Mouse (Mus musculus): Measurements from ENCODE around the gene Gas7. TPM values are rescaled to one million over a fixed set of nuclear protein-coding genes. Genes with fewer than 3 reads are reported as not detected.

Gas7 gene
- polyA plus RNA-seq, 1 experiment from 2014 or later: 57.8 TPM

GRCm38 (mm10) chr11:67566704-67567103 is 111.5 kb downstream of the Gas7 start:
- Histone ChIP-seq H3K27ac (replicated peaks) (no peak overlapping the region), H3K9ac (replicated peaks) (no peak overlapping the region), H3K9me3 (no peaks in the 10 kb centered on the region), H3K4me2 (replicated peaks) (no peak overlapping the region), H3K36me3 (no peaks in the 10 kb centered on the region), H3K4me3 (no peak overlapping the region), H3K4me1 (peaks cover 11% of the 10 kb centered on the region), H3K27me3 (no peaks in the 10 kb centered on the region)
- no peak for ATAC-seq (replicated peaks)
- WGBS: 89% methylated on average over 5 of the region's 5 CpGs

- Histone ChIP-seq H3K9me3 (no peaks in the 10 kb centered on the region), H3K9ac (replicated peaks) (no peak overlapping the region), H3K27ac (replicated peaks) (no peak overlapping the region), H3K4me2 (replicated peaks) (no peak overlapping the region), H3K27me3 (no peaks in the 10 kb centered on the region), H3K36me3 (no peaks in the 10 kb centered on the region), H3K4me1 (peaks cover 11% of the 10 kb centered on the region), H3K4me3 (no peak overlapping the region)
- 86% methylated on average over 5 of the region's 5 CpGs for WGBS
- ATAC-seq (replicated peaks): no peak
Observed at GRCm38 (mm10) chr11:67567184-67567583, 111.9 kb downstream of the Gas7 start.

- Histone ChIP-seq H3K36me3 (no peaks in the 10 kb centered on the region), H3K4me2 (replicated peaks) (no peak overlapping the region), H3K9me3 (no peaks in the 10 kb centered on the region), H3K9ac (replicated peaks) (no peak overlapping the region), H3K4me1 (peaks cover 11% of the 10 kb centered on the region), H3K27ac (replicated peaks) (no peak overlapping the region), H3K27me3 (no peaks in the 10 kb centered on the region), H3K4me3 (no peak overlapping the region)
- ATAC-seq (replicated peaks): no peak
- 94% methylated on average over 4 of the region's 4 CpGs for WGBS
Observed at GRCm38 (mm10) chr11:67567991-67568390, 112.8 kb downstream of the Gas7 start.

- 77% methylated on average over 5 of the region's 5 CpGs for WGBS
- Histone ChIP-seq H3K27me3 (no peaks in the 10 kb centered on the region), H3K36me3 (no peaks in the 10 kb centered on the region), H3K9ac (replicated peaks) (no peak overlapping the region), H3K4me3 (no peak overlapping the region), H3K27ac (replicated peaks) (no peak overlapping the region), H3K9me3 (no peaks in the 10 kb centered on the region), H3K4me1 (peaks cover 11% of the 10 kb centered on the region), H3K4me2 (replicated peaks) (no peak overlapping the region)
- no peak for ATAC-seq (replicated peaks)
Observed at GRCm38 (mm10) chr11:67568815-67569214, 113.6 kb downstream of the Gas7 start.

DNA sequence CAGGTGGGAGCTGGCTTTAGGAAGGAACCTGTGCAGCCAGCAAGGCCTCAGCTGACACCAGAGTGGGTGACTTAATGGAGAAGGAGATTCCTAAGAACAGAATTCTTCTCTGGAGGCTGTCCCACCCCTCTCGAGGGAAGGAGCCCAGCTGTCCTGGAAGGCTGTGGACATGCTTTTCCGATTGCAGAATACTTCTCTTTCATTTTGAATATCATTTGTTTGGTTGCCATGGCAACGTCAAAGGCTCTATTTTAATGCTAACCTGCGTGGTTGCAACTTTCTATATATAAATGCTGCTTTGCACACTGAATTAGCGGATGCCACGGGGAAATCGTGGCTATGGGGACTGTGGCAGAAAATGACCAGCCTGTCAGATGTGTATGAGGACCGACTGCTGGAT is 115.7 kb downstream of the Gas7 start:
- no peaks in the 10 kb centered on the region for H3K9me3 ChIP-seq
- H3K4me2 ChIP-seq (replicated peaks): no peak overlapping the region
- H3K27ac ChIP-seq (replicated peaks): peak overlapping the region; percentile 58
- ATAC-seq (replicated peaks): peak; percentile 59; the same call in 1 of the 2 replicates
- no peaks in the 10 kb centered on the region for H3K36me3 ChIP-seq
- H3K9ac ChIP-seq (replicated peaks): no peak overlapping the region
- no peak overlapping the region for H3K4me3 ChIP-seq
- H3K4me1 ChIP-seq: peaks cover 11% of the 10 kb centered on the region
- 25% methylated on average over 8 of the region's 8 CpGs for WGBS
- no peaks in the 10 kb centered on the region for H3K27me3 ChIP-seq

DNA sequence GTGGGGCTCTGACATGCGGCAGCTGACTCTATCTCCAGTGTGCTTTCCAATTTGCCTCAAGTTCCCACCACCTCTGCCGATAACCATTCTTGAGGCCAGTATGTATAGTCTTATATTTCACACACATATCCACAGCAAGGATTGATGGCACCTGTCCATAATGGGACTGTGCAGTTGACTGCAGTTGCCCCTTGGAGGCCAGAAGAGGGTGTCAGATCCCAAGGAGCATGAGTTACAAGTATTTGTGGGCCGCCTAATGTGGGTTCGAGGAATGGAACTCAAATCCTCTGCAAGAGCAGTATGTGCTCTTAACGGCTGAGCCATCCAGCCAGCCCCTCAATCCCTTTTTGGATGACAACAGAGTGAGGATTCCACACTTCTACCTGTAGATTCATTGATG is 119.1 kb downstream of the Gas7 start:
- Histone ChIP-seq H3K9ac (replicated peaks) (no peak overlapping the region), H3K9me3 (no peaks in the 10 kb centered on the region), H3K36me3 (no peaks in the 10 kb centered on the region), H3K27me3 (no peaks in the 10 kb centered on the region), H3K4me3 (no peak overlapping the region), H3K4me1 (peaks cover 11% of the 10 kb centered on the region), H3K27ac (replicated peaks) (no peak overlapping the region), H3K4me2 (replicated peaks) (no peak overlapping the region)
- ATAC-seq (replicated peaks): no peak
- WGBS: 87% methylated on average over 5 of the region's 5 CpGs

DNA sequence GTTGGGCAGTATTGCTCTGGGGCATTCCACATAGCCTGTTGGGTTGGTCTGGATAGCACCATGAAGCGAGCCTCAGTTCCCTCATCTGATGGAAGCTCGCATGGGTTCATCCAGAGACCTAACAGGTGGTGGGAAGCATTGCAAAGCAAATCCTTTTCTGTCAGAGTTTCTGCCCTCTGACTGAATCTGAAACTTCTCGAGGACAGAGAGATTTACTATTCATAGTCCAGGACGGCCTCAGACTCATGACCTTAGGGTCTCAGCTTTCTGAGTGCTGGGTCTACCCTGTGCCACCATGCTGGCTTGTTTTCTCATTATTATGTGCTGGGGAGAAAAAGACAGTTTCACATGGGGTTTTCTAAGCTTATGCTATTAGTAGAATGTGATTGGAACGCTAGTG is 122.2 kb downstream of the Gas7 start:
- Histone ChIP-seq H3K27ac (replicated peaks) (no peak overlapping the region), H3K4me3 (no peak overlapping the region), H3K4me2 (replicated peaks) (no peak overlapping the region), H3K27me3 (no peaks in the 10 kb centered on the region), H3K9me3 (no peaks in the 10 kb centered on the region), H3K36me3 (no peaks in the 10 kb centered on the region), H3K9ac (replicated peaks) (no peak overlapping the region), H3K4me1 (no peaks in the 10 kb centered on the region)
- WGBS: 86% methylated on average over 5 of the region's 5 CpGs
- ATAC-seq (replicated peaks): no peak

DNA sequence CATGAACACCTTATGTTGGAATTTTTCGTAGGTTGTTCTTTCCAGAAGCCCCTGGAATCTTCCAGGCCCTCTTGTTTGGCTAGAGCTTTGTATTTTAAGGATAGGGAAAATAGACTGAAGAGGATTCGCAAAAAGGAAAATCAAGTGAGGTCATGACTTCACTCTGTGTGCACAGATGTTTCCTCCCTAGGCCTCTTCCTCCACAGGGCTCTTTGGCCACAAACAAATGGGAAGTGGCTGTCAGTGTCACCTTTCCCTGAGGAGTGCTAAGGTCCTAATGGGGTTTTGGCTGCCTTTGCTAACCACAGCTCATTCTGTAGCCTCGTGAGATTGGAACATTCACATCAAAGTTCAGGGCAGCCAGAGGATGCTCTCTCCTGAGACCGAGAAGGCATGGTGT is 122.8 kb downstream of the Gas7 start:
- Histone ChIP-seq H3K9me3 (no peaks in the 10 kb centered on the region), H3K9ac (replicated peaks) (no peak overlapping the region), H3K36me3 (no peaks in the 10 kb centered on the region), H3K27ac (replicated peaks) (no peak overlapping the region), H3K4me1 (no peaks in the 10 kb centered on the region), H3K27me3 (no peaks in the 10 kb centered on the region), H3K4me3 (no peak overlapping the region), H3K4me2 (replicated peaks) (no peak overlapping the region)
- ATAC-seq (replicated peaks): no peak
- WGBS: 82% methylated on average over 4 of the region's 4 CpGs

- no peak for ATAC-seq (replicated peaks)
- Histone ChIP-seq H3K4me1 (no peaks in the 10 kb centered on the region), H3K36me3 (no peaks in the 10 kb centered on the region), H3K27ac (replicated peaks) (no peak overlapping the region), H3K9me3 (no peaks in the 10 kb centered on the region), H3K27me3 (no peaks in the 10 kb centered on the region), H3K9ac (replicated peaks) (no peak overlapping the region), H3K4me2 (replicated peaks) (no peak overlapping the region), H3K4me3 (no peak overlapping the region)
- WGBS: 83% methylated on average over 9 of the region's 9 CpGs
Observed at GRCm38 (mm10) chr11:67579136-67579535, 123.9 kb downstream of the Gas7 start.

GRCm38 (mm10) chr11:67581549-67581948 is 126.3 kb downstream of the Gas7 start:
- Histone ChIP-seq H3K27ac (replicated peaks) (no peak overlapping the region), H3K4me3 (no peak overlapping the region), H3K36me3 (no peaks in the 10 kb centered on the region), H3K4me2 (replicated peaks) (no peak overlapping the region), H3K27me3 (no peaks in the 10 kb centered on the region), H3K9me3 (no peaks in the 10 kb centered on the region), H3K9ac (replicated peaks) (no peak overlapping the region), H3K4me1 (0 out of 2 replicates have a peak, but pooled peaks cover 4% of the 10 kb centered on the region)
- 55% methylated on average over 7 of the region's 7 CpGs for WGBS
- no peak for ATAC-seq (replicated peaks)

DNA sequence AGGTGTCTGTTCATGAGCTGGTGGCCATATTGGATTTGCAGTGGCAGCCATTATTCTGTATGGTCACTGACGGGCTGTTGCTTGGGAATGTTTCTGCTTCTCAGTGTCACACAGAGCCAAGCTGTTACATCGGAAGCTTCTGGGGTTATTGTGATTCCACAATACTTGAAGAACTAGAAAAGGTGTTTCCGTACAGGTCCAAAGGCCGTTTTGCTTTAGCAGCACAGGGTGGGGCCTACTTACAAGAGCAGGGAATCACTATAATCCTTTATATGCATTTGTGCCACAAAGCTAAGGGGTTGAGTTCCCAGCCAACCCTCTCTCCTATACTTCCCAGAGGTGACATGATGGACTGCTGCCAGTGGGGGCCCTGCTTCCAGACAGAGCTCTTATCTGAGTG is 127.3 kb downstream of the Gas7 start:
- Histone ChIP-seq H3K27ac (replicated peaks) (no peak overlapping the region), H3K4me2 (replicated peaks) (no peak overlapping the region), H3K27me3 (no peaks in the 10 kb centered on the region), H3K9me3 (no peaks in the 10 kb centered on the region), H3K4me3 (no peak overlapping the region), H3K4me1 (0 out of 2 replicates have a peak, but pooled peaks cover 6% of the 10 kb centered on the region), H3K36me3 (no peaks in the 10 kb centered on the region), H3K9ac (replicated peaks) (no peak overlapping the region)
- no peak for ATAC-seq (replicated peaks)
- WGBS: 89% methylated on average over 4 of the region's 4 CpGs

DNA sequence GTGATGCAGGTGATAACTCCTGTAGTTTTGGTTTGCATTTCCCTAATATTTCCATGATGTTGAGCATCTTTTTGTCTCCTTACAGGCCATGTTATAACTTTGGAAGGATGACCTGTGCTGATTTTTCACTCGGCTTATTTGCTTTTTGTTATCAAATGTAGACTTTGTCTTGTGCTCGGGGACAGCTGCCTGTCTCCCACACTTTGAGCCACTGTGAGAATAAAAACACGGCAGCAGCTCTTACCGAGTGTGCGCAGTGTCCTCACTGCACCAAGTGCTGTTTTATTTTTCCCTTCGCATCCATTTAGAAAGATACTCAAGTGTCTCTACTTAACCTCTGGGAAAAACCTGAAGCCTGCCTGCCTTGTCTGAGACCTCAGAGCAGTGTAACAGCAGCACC is 129.8 kb downstream of the Gas7 start:
- 82% methylated on average over 6 of the region's 6 CpGs for WGBS
- H3K4me2 ChIP-seq (replicated peaks): no peak overlapping the region

DNA sequence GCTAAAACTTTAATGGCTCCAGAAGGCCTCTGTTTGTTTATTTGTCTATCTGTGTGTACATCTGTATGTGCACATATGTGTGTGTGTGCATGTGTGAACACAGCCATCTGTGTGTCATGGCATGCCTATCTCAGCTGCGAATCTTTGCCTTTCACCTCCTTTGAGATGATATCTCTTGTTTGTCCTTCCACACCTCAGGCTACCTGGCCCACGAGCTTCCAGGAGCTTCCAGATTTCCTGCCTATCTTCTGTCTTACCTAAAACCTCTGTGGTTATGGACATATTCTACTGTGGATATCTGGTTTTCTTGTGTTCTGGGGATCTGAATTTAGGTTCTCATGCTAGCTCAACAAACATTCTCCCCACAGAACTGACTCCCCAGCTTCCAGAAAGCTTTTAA is 130.4 kb downstream of the Gas7 start:
- no peak overlapping the region for H3K4me2 ChIP-seq (replicated peaks)
- H3K27ac ChIP-seq (replicated peaks): no peak overlapping the region; the same call in 1 of the 2 replicates
- no peaks in the 10 kb centered on the region for H3K36me3 ChIP-seq
- no peak overlapping the region for H3K4me3 ChIP-seq
- WGBS: 60% methylated on average over 2 of the region's 2 CpGs
- ATAC-seq (replicated peaks): no peak
- peaks cover 17% of the 10 kb centered on the region for H3K4me1 ChIP-seq
- H3K9ac ChIP-seq (replicated peaks): no peak overlapping the region
- no peaks in the 10 kb centered on the region for H3K9me3 ChIP-seq
- no peaks in the 10 kb centered on the region for H3K27me3 ChIP-seq

More for the DNA sequence above, 129.8 kb downstream of the Gas7 start:
- Histone ChIP-seq H3K9ac (replicated peaks) (no peak overlapping the region), H3K4me3 (no peak overlapping the region), H3K27me3 (no peaks in the 10 kb centered on the region), H3K4me1 (peaks cover 17% of the 10 kb centered on the region), H3K9me3 (no peaks in the 10 kb centered on the region), H3K27ac (replicated peaks) (no peak overlapping the region), H3K36me3 (no peaks in the 10 kb centered on the region)
- ATAC-seq (replicated peaks): no peak
